Comparison of ENCODE assay signal across 8 mouse cellular contexts in genomic region chr19:59388847-59389606, GRCm38 (mm10). TPM values are rescaled to one million over a fixed set of nuclear protein-coding genes. Genes with fewer than 3 reads are reported as not detected.
DNase-seq lines count a peak whose midpoint lies in the region; ATAC-seq and TF ChIP-seq lines count a peak whose summit lies in the region.

No protein-coding gene starts in this region.

- no peak overlapping the region for H3K27ac ChIP-seq in ES-E14 (ENCODE audit: insufficient read depth, low read depth, low read length, poor library complexity, severe bottlenecking)
- no peak overlapping the region for H3K27ac ChIP-seq in forebrain, embryonic 13.5 days
- no peak overlapping the region for H3K27ac ChIP-seq in liver, embryonic 16.5 days (ENCODE audit: low read length)
- no peak overlapping the region for H3K27ac ChIP-seq in neural tube, embryonic 13.5 days (replicated peaks)
- H3K27ac ChIP-seq in testis, adult 2 months (ENCODE audit: control insufficient read depth, insufficient read depth, low read depth, low read length) = no peak overlapping the region

- in situ Hi-C loops in ES-E14 (cut with MboI; ENCODE audit: low sequenced_read_pairs in 2 of 2, unreplicated experiment in 2 of 2) = no loop called here

- WGBS in forebrain, embryonic 13.5 days = 6% methylated on average over 15 of the region's 15 CpGs
- 14% methylated on average over 15 of the region's 15 CpGs for WGBS in liver, embryonic 16.5 days (ENCODE audit: insufficient replicate concordance)
- WGBS in neural tube, embryonic 13.5 days = 19% methylated on average over 15 of the region's 15 CpGs

- TF ChIP-seq POLR2A in testis, adult 2 months (IDR thresholded peaks at IDR 0.05; ENCODE audit: control insufficient read depth, low read depth, low read length) = no peak

- H3K4me3 ChIP-seq in ES-E14 (ENCODE audit: insufficient read depth in 1 of 2, low read depth in 1 of 2, low read length in 2 of 2, poor library complexity in 1 of 2, severe bottlenecking in 1 of 2) = no peak overlapping the region
- H3K4me3 ChIP-seq in forebrain, embryonic 13.5 days = no peak overlapping the region
- H3K4me3 ChIP-seq in liver, embryonic 16.5 days (ENCODE audit: low read depth, low read length) = no peak overlapping the region
- H3K4me3 ChIP-seq in neural tube, embryonic 13.5 days = no peak overlapping the region
- peak overlapping the region; percentile 5 for H3K4me3 ChIP-seq in testis, adult 2 months (ENCODE audit: control insufficient read depth, low read depth, low read length)

- intact Hi-C loops in heart, postnatal 14 days (cut with DNase I) = no loop called here

- H3K27me3 ChIP-seq in forebrain, embryonic 13.5 days = peaks cover 40% of the 10 kb centered on the region
- H3K27me3 ChIP-seq in liver, embryonic 16.5 days (ENCODE audit: control insufficient read depth, insufficient read depth, low read depth, low read length) = peaks cover 6% of the 10 kb centered on the region
- peaks cover 37% of the 10 kb centered on the region for H3K27me3 ChIP-seq in neural tube, embryonic 13.5 days
- H3K27me3 ChIP-seq in testis, adult 2 months (ENCODE audit: control insufficient read depth, insufficient read depth, low read length) = no peaks in the 10 kb centered on the region

- peak overlapping the region; percentile 53 for H3K4me2 ChIP-seq in forebrain, embryonic 13.5 days
- peak overlapping the region; percentile 33; the same call in 1 of the 2 replicates for H3K4me2 ChIP-seq in liver, embryonic 16.5 days (ENCODE audit: low read depth, low read length)
- peak overlapping the region; percentile 18; the same call in 1 of the 2 replicates for H3K4me2 ChIP-seq in neural tube, embryonic 13.5 days

- peak; percentile 59 for DNase-seq in ES-E14 (ENCODE audit: low read depth, low spot score)
- DNase-seq in c-Kit-negative CD71-positive TER-119-positive erythroid progenitor cells, embryonic 14.5 days (ENCODE audit: low read depth, low spot score) = peak; percentile 24
- DNase-seq in heart, postnatal 14 days = peak; percentile 33 to 74
- peak; percentile 81 for DNase-seq in layer of hippocampus, adult 11-12 months (ENCODE audit: low spot score)

- no peaks in the 10 kb centered on the region for H3K36me3 ChIP-seq in ES-E14 (ENCODE audit: control insufficient read depth, insufficient read depth, low read length, poor library complexity, severe bottlenecking)
- no peaks in the 10 kb centered on the region for H3K36me3 ChIP-seq in forebrain, embryonic 13.5 days (ENCODE audit: poor library complexity, severe bottlenecking)
- H3K36me3 ChIP-seq in liver, embryonic 16.5 days (ENCODE audit: control insufficient read depth, insufficient read depth) = no peaks in the 10 kb centered on the region
- H3K36me3 ChIP-seq in neural tube, embryonic 13.5 days = no peaks in the 10 kb centered on the region
- no peaks in the 10 kb centered on the region for H3K36me3 ChIP-seq in testis, adult 2 months (ENCODE audit: control insufficient read depth, insufficient read depth, low read length)

- H3K9me3 ChIP-seq in ES-E14 (ENCODE audit: control insufficient read depth, insufficient read depth, low read depth, low read length) = no peaks in the 10 kb centered on the region
- H3K9me3 ChIP-seq in forebrain, embryonic 13.5 days (replicated peaks) = no peaks in the 10 kb centered on the region
- H3K9me3 ChIP-seq in liver, embryonic 16.5 days (replicated peaks; ENCODE audit: control insufficient read depth, low read length) = no peaks in the 10 kb centered on the region
- H3K9me3 ChIP-seq in neural tube, embryonic 13.5 days = no peaks in the 10 kb centered on the region

- H3K4me1 ChIP-seq in ES-E14 (ENCODE audit: control insufficient read depth in 2 of 2, insufficient read depth in 2 of 2, low read length in 2 of 2, poor library complexity in 1 of 2) = peaks cover 0 to 2% of the 10 kb centered on the region in 2 experiments; a peak in 1 of 4 replicates
- H3K4me1 ChIP-seq in forebrain, embryonic 13.5 days = peaks cover 17% of the 10 kb centered on the region
- H3K4me1 ChIP-seq in liver, embryonic 16.5 days (ENCODE audit: control insufficient read depth, low read depth, low read length) = peaks cover 17% of the 10 kb centered on the region
- peaks cover 13% of the 10 kb centered on the region for H3K4me1 ChIP-seq in neural tube, embryonic 13.5 days (replicated peaks)
- H3K4me1 ChIP-seq in testis, adult 2 months (ENCODE audit: control insufficient read depth, insufficient read depth, low read length) = no peaks in the 10 kb centered on the region; the same call in 1 of the 2 replicates

- H3K9ac ChIP-seq in ES-E14 (ENCODE audit: insufficient read depth, low read depth, low read length, poor library complexity, severe bottlenecking) = no peak overlapping the region
- H3K9ac ChIP-seq in forebrain, embryonic 13.5 days = 0 out of 2 replicates have a peak overlapping the region, but pooled peaks have one; percentile 8
- H3K9ac ChIP-seq in liver, embryonic 16.5 days (ENCODE audit: low read depth, low read length) = no peak overlapping the region
- H3K9ac ChIP-seq in neural tube, embryonic 13.5 days = 0 out of 2 replicates have a peak overlapping the region, but pooled peaks have one; percentile 26

- peak; percentile 42; the same call in 1 of the 2 replicates for TF ChIP-seq CTCF in testis, adult 2 months (IDR thresholded peaks at IDR 0.05; ENCODE audit: control insufficient read depth, insufficient read depth, insufficient replicate concordance, low read depth, low read length)

- ATAC-seq in forebrain, embryonic 13.5 days = peak; percentile 70
- ATAC-seq in liver, embryonic 16.5 days (ENCODE audit: low read depth) = no peak
- peak; percentile 73; the same call in 1 of the 2 replicates for ATAC-seq in neural tube, embryonic 13.5 days (ENCODE audit: low read depth)

TF ChIP-seq in ES-E14, 5 proteins besides CTCF, POLR2A, EP300 and RAD21:
- no peak for TF ChIP-seq MAFK (IDR thresholded peaks at IDR 0.05; ENCODE audit: insufficient read depth, low read depth, low read length)
- no peak for TF ChIP-seq ZC3H11A (IDR thresholded peaks at IDR 0.05; ENCODE audit: borderline replicate concordance, low read depth, low read length)
- TF ChIP-seq CHD2 (IDR thresholded peaks at IDR 0.05; ENCODE audit: low read depth, low read length) = no peak
- TF ChIP-seq HCFC1 (IDR thresholded peaks at IDR 0.05; ENCODE audit: borderline replicate concordance, insufficient read depth, low read length) = no peak
- TF ChIP-seq ZNF384 (IDR thresholded peaks at IDR 0.05; ENCODE audit: low read depth, low read length) = no peak

RNA-seq across cellular contexts. Expression of gene Pdzd8, which starts 43.4 kb away (rescaled TPM):
- total RNA-seq in ES-E14 (2012; rRNA removed) = 50.6 and 54.0 TPM in 2 replicates
- polyA plus RNA-seq in forebrain, embryonic 13.5 days (2015; fragmentation: Nextera tagmentation; extraction: Ambion mirVana) = 8.4 and 9.4 TPM in 2 replicates
- total RNA-seq in heart, postnatal 14 days (2021) = 10 to 100 TPM; 25.6 to 26.5 TPM
- polyA plus RNA-seq in liver, embryonic 16.5 days (2015; fragmentation: Nextera tagmentation; extraction: Ambion mirVana) = 3.1 and 3.3 TPM in 2 replicates
- polyA plus RNA-seq in neural tube, embryonic 13.5 days (2015; fragmentation: Nextera tagmentation; extraction: Ambion mirVana) = 10.4 and 10.9 TPM in 2 replicates
- 41.8 and 43.4 TPM in 2 replicates for polyA plus RNA-seq in testis, adult 2 months (2012; rRNA removed)

Comparison
In these comparisons a context has a peak if more than half of its experiments do, and no peak if none do; other contexts are left out.
1. DNase-seq: peak in every context shown above with its lines; median percentile 81 in layer of hippocampus, adult 11-12 months; 59 in ES-E14; 54 in heart, postnatal 14 days; 24 in c-Kit-negative CD71-positive TER-119-positive erythroid progenitor cells, embryonic 14.5 days.
2. H3K9ac ChIP-seq: peak in forebrain, embryonic 13.5 days (single experiment) and neural tube, embryonic 13.5 days (single experiment); none in ES-E14 (single experiment) and liver, embryonic 16.5 days (single experiment).
3. Peak in every context shown above with its lines, with median percentiles within 50 percentile points of each other: H3K4me2 ChIP-seq.